Mouse (Mus musculus): ENCODE results near the gene Tmem59l. TPM values are rescaled to one million over a fixed set of nuclear protein-coding genes. Genes with fewer than 3 reads are reported as not detected.

The Tmem59l gene
- total RNA-seq, 1 experiment from 2014 or later: 5.6 TPM

- no peak for DNase-seq
Measured at GRCm38 (mm10) chr8:70490061-70490879, 3.1 kb upstream of the Tmem59l start.

GRCm38 (mm10) chr8:70489576-70489975 lies 2.4 kb upstream of the Tmem59l start:
- no peak for DNase-seq

- no peak for DNase-seq
Measured at GRCm38 (mm10) chr8:70488931-70489470, 1.8 kb upstream of the Tmem59l start.

- no peak for DNase-seq
Measured at GRCm38 (mm10) chr8:70487993-70488796, 1.0 kb upstream of the Tmem59l start.

- DNase-seq: no peak
Measured at GRCm38 (mm10) chr8:70486191-70486681, 922 bp downstream of the Tmem59l start.

GRCm38 (mm10) chr8:70482943-70483342 lies 4.2 kb downstream of the Tmem59l start:
- no peak for DNase-seq

- no peak for DNase-seq
Measured at GRCm38 (mm10) chr8:70481908-70482307, 5.2 kb downstream of the Tmem59l start.

- DNase-seq: peak; percentile 53
Measured at GRCm38 (mm10) chr8:70477269-70477982, 9.7 kb downstream of the Tmem59l start.

GRCm38 (mm10) chr8:70476333-70477268 lies 10.6 kb downstream of the Tmem59l start, which contains the start of gene Klhl26:
Gene Klhl26, minus strand, starts transcription at chr8:70476968.
- peak; percentile 99 for DNase-seq

- no peak for DNase-seq
Measured at GRCm38 (mm10) chr8:70471856-70472255, 15.3 kb downstream of the Tmem59l start.

GRCm38 (mm10) chr8:70469938-70470337 lies 17.2 kb downstream of the Tmem59l start:
- no peak for DNase-seq

- no peak for DNase-seq
Measured at GRCm38 (mm10) chr8:70469295-70469916, 17.8 kb downstream of the Tmem59l start.

- DNase-seq: no peak
Measured at GRCm38 (mm10) chr8:70468733-70469132, 18.4 kb downstream of the Tmem59l start.

- no peak for DNase-seq
Measured at GRCm38 (mm10) chr8:70467907-70468306, 19.3 kb downstream of the Tmem59l start.

GRCm38 (mm10) chr8:70467229-70467725 lies 19.9 kb downstream of the Tmem59l start:
- no peak for DNase-seq

GRCm38 (mm10) chr8:70466771-70467170 lies 20.4 kb downstream of the Tmem59l start:
- DNase-seq: no peak

GRCm38 (mm10) chr8:70466305-70466704 lies 20.9 kb downstream of the Tmem59l start:
- no peak for DNase-seq

- no peak for DNase-seq
Measured at GRCm38 (mm10) chr8:70465701-70466100, 21.5 kb downstream of the Tmem59l start.

- DNase-seq: no peak
Measured at GRCm38 (mm10) chr8:70464162-70464561, 23.0 kb downstream of the Tmem59l start.

- no peak for DNase-seq
Measured at GRCm38 (mm10) chr8:70463306-70463705, 23.9 kb downstream of the Tmem59l start.

Measured in adrenal gland, postnatal 14 days (tissue).